Mouse (Mus musculus): ENCODE measurements around the gene Plekhh3. TPM values are rescaled to one million over a fixed set of nuclear protein-coding genes. Genes with fewer than 3 reads are reported as not detected.
A peak's percentile ranks its signal among the peaks of the same experiment; 100 is the strongest.

Gene Plekhh3
- polyA plus RNA-seq, 1 experiment from 2014 or later, result 6.2 TPM

- Histone ChIP-seq H3K9ac (ENCODE audit: low read depth, low read length) (peak overlapping the region; percentile 39; the same call in 1 of the 2 replicates), H3K9me3 (replicated peaks; ENCODE audit: control insufficient read depth, low read length) (no peaks in the 10 kb centered on the region), H3K4me2 (peak overlapping the region; percentile 33), H3K4me1 (ENCODE audit: control insufficient read depth, insufficient read depth, low read length) (peaks cover 31% of the 10 kb centered on the region), H3K27ac (ENCODE audit: low read depth, low read length) (peak overlapping the region; percentile 77), H3K36me3 (ENCODE audit: control insufficient read depth, insufficient read depth, low read length) (peaks cover 2% of the 10 kb centered on the region; the same call in 1 of the 2 replicates), H3K27me3 (ENCODE audit: control insufficient read depth, insufficient read depth, low read length) (0 out of 2 replicates have a peak, but pooled peaks cover 2% of the 10 kb centered on the region), H3K4me3 (ENCODE audit: low read depth, low read length) (no peak overlapping the region)
- no peak; the same call in 1 of the 2 replicates for ATAC-seq (replicated peaks; ENCODE audit: insufficient number of reproducible peaks, low FRiP score, low TSS enrichment)
- WGBS (ENCODE audit: insufficient replicate concordance), result 48% methylated on average over 8 of the region's 8 CpGs
These were observed 19.2 kb upstream of the Plekhh3 start for GRCm38 (mm10) chr11:101190181-101190912.

GRCm38 (mm10) chr11:101189495-101190180, 18.5 kb upstream of the Plekhh3 start:
- H3K27ac ChIP-seq (ENCODE audit: low read depth, low read length), result peak overlapping the region; percentile 77
- H3K9ac ChIP-seq (ENCODE audit: low read depth, low read length), result peak overlapping the region; percentile 39
- peak; percentile 81 for ATAC-seq (replicated peaks; ENCODE audit: insufficient number of reproducible peaks, low FRiP score, low TSS enrichment)
- H3K36me3 ChIP-seq (ENCODE audit: control insufficient read depth, insufficient read depth, low read length), result 0 out of 2 replicates have a peak, but pooled peaks cover 2% of the 10 kb centered on the region
- H3K9me3 ChIP-seq (replicated peaks; ENCODE audit: control insufficient read depth, low read length), result no peaks in the 10 kb centered on the region
- peaks cover 31% of the 10 kb centered on the region for H3K4me1 ChIP-seq (ENCODE audit: control insufficient read depth, insufficient read depth, low read length)
- 0 out of 2 replicates have a peak, but pooled peaks cover 2% of the 10 kb centered on the region for H3K27me3 ChIP-seq (ENCODE audit: control insufficient read depth, insufficient read depth, low read length)
- 7% methylated on average over 6 of the region's 6 CpGs for WGBS (ENCODE audit: insufficient replicate concordance)
- H3K4me2 ChIP-seq, result peak overlapping the region; percentile 33
- no peak overlapping the region for H3K4me3 ChIP-seq (ENCODE audit: low read depth, low read length)

- no peak for ATAC-seq (replicated peaks; ENCODE audit: insufficient number of reproducible peaks, low FRiP score, low TSS enrichment)
- Histone ChIP-seq H3K27ac (ENCODE audit: low read depth, low read length) (no peak overlapping the region), H3K4me1 (ENCODE audit: control insufficient read depth, insufficient read depth, low read length) (peaks cover 25% of the 10 kb centered on the region), H3K36me3 (ENCODE audit: control insufficient read depth, insufficient read depth, low read length) (0 out of 2 replicates have a peak, but pooled peaks cover 2% of the 10 kb centered on the region), H3K27me3 (ENCODE audit: control insufficient read depth, insufficient read depth, low read length) (0 out of 2 replicates have a peak, but pooled peaks cover 5% of the 10 kb centered on the region), H3K4me3 (ENCODE audit: low read depth, low read length) (no peak overlapping the region), H3K9ac (ENCODE audit: low read depth, low read length) (no peak overlapping the region), H3K9me3 (replicated peaks; ENCODE audit: control insufficient read depth, low read length) (no peaks in the 10 kb centered on the region), H3K4me2 (no peak overlapping the region)
- 80% methylated on average over 11 of the region's 11 CpGs for WGBS (ENCODE audit: insufficient replicate concordance)
These were observed 17.1 kb upstream of the Plekhh3 start for GRCm38 (mm10) chr11:101188166-101188805.

- no peaks in the 10 kb centered on the region for H3K36me3 ChIP-seq (ENCODE audit: control insufficient read depth, insufficient read depth, low read length)
- 85% methylated on average over 5 of the region's 5 CpGs for WGBS (ENCODE audit: insufficient replicate concordance)
- 0 out of 2 replicates have a peak, but pooled peaks cover 5% of the 10 kb centered on the region for H3K27me3 ChIP-seq (ENCODE audit: control insufficient read depth, insufficient read depth, low read length)
- no peak overlapping the region for H3K4me2 ChIP-seq
- no peak overlapping the region for H3K9ac ChIP-seq (ENCODE audit: low read depth, low read length)
- no peaks in the 10 kb centered on the region for H3K9me3 ChIP-seq (replicated peaks; ENCODE audit: control insufficient read depth, low read length)
- no peak overlapping the region for H3K27ac ChIP-seq (ENCODE audit: low read depth, low read length)
- H3K4me1 ChIP-seq (ENCODE audit: control insufficient read depth, insufficient read depth, low read length), result peaks cover 25% of the 10 kb centered on the region
- no peak overlapping the region for H3K4me3 ChIP-seq (ENCODE audit: low read depth, low read length)
- ATAC-seq (replicated peaks; ENCODE audit: insufficient number of reproducible peaks, low FRiP score, low TSS enrichment), result no peak
These were observed 16.4 kb upstream of the Plekhh3 start for GRCm38 (mm10) chr11:101187541-101187940.

GRCm38 (mm10) chr11:101186526-101187247, 15.5 kb upstream of the Plekhh3 start:
- Histone ChIP-seq H3K36me3 (ENCODE audit: control insufficient read depth, insufficient read depth, low read length) (no peaks in the 10 kb centered on the region), H3K27ac (ENCODE audit: low read depth, low read length) (no peak overlapping the region), H3K9me3 (replicated peaks; ENCODE audit: control insufficient read depth, low read length) (no peaks in the 10 kb centered on the region), H3K4me2 (no peak overlapping the region), H3K27me3 (ENCODE audit: control insufficient read depth, insufficient read depth, low read length) (0 out of 2 replicates have a peak, but pooled peaks cover 5% of the 10 kb centered on the region), H3K4me3 (ENCODE audit: low read depth, low read length) (no peak overlapping the region), H3K4me1 (ENCODE audit: control insufficient read depth, insufficient read depth, low read length) (peaks cover 25% of the 10 kb centered on the region), H3K9ac (ENCODE audit: low read depth, low read length) (no peak overlapping the region)
- 85% methylated on average over 27 of the region's 27 CpGs for WGBS (ENCODE audit: insufficient replicate concordance)
- ATAC-seq (replicated peaks; ENCODE audit: insufficient number of reproducible peaks, low FRiP score, low TSS enrichment), result no peak

GRCm38 (mm10) chr11:101185441-101185840, 14.3 kb upstream of the Plekhh3 start:
- no peaks in the 10 kb centered on the region for H3K9me3 ChIP-seq (replicated peaks; ENCODE audit: control insufficient read depth, low read length)
- no peaks in the 10 kb centered on the region for H3K36me3 ChIP-seq (ENCODE audit: control insufficient read depth, insufficient read depth, low read length)
- H3K27me3 ChIP-seq (ENCODE audit: control insufficient read depth, insufficient read depth, low read length), result 0 out of 2 replicates have a peak, but pooled peaks cover 5% of the 10 kb centered on the region
- no peak overlapping the region for H3K4me2 ChIP-seq
- no peak overlapping the region for H3K27ac ChIP-seq (ENCODE audit: low read depth, low read length)
- peaks cover 14% of the 10 kb centered on the region for H3K4me1 ChIP-seq (ENCODE audit: control insufficient read depth, insufficient read depth, low read length)
- ATAC-seq (replicated peaks; ENCODE audit: insufficient number of reproducible peaks, low FRiP score, low TSS enrichment), result no peak
- no peak overlapping the region for H3K9ac ChIP-seq (ENCODE audit: low read depth, low read length)
- 89% methylated on average over 4 of the region's 4 CpGs for WGBS (ENCODE audit: insufficient replicate concordance)
- no peak overlapping the region for H3K4me3 ChIP-seq (ENCODE audit: low read depth, low read length)

- Histone ChIP-seq H3K9me3 (replicated peaks; ENCODE audit: control insufficient read depth, low read length) (no peaks in the 10 kb centered on the region), H3K4me3 (ENCODE audit: low read depth, low read length) (no peak overlapping the region), H3K9ac (ENCODE audit: low read depth, low read length) (no peak overlapping the region), H3K27me3 (ENCODE audit: control insufficient read depth, insufficient read depth, low read length) (0 out of 2 replicates have a peak, but pooled peaks cover 5% of the 10 kb centered on the region), H3K36me3 (ENCODE audit: control insufficient read depth, insufficient read depth, low read length) (no peaks in the 10 kb centered on the region), H3K4me1 (ENCODE audit: control insufficient read depth, insufficient read depth, low read length) (peaks cover 10% of the 10 kb centered on the region), H3K27ac (ENCODE audit: low read depth, low read length) (no peak overlapping the region), H3K4me2 (no peak overlapping the region)
- WGBS (ENCODE audit: insufficient replicate concordance), result 85% methylated on average over 12 of the region's 12 CpGs
- ATAC-seq (replicated peaks; ENCODE audit: insufficient number of reproducible peaks, low FRiP score, low TSS enrichment), result no peak
These were observed 13.8 kb upstream of the Plekhh3 start for GRCm38 (mm10) chr11:101184984-101185383.

Data from heart, embryonic 11.5 days (tissue).